Mouse (Mus musculus) small intestine, adult 2 months (tissue): ENCODE results near the gene Atp5c1.

Experiments
- CTCF ChIP-seq: fragments of 200-500 bp; IDR thresholded peaks from 2 replicates; pipeline ENCODE4 v1.5.1; 2012; ENCODE audit warnings: low read depth, mild to moderate bottlenecking, control low read depth, inconsistent platforms, low read length, moderate library complexity, mixed read lengths; ENCODE audit not compliant: insufficient replicate concordance, insufficient read length; ENCODE audit errors: extremely low read depth
- POLR2A ChIP-seq: fragments of 200-500 bp; IDR thresholded peaks from 2 replicates; pipeline ENCODE4 v1.6.1; 2012; ENCODE audit warnings: low read depth, mild to moderate bottlenecking, control low read depth, inconsistent platforms, low read length, moderate library complexity

- TF ChIP-seq CTCF (no peak), POLR2A (no peak)
These were observed 21.5 kb downstream of the Atp5c1 start for GRCm38 (mm10) chr2:10058836-10059235.
